Mouse (Mus musculus): Measurements from ENCODE around the gene Slc31a2. TPM values are rescaled to one million over a fixed set of nuclear protein-coding genes. Genes with fewer than 3 reads are reported as not detected.
"Not testable (repeated sequence)": the region's sequence is repeated elsewhere in the genome, so short reads cannot be mapped to it uniquely, and the experiment has no call there.

Slc31a2 gene
- total and polyA plus RNA-seq, 3 experiments: 0.08 to 0.25 TPM; not detected in 1

- DNase-seq (ENCODE audit: low read depth, low spot score): no peak
- no peak overlapping the region for H3K9ac ChIP-seq (ENCODE audit: control insufficient read depth, low read depth, low read length, poor library complexity, severe bottlenecking)
- H3K4me1 ChIP-seq (ENCODE audit: control insufficient read depth in 1 of 2, insufficient read depth in 2 of 2, low read length in 2 of 2): no peaks in the 10 kb centered on the region
- no peaks in the 10 kb centered on the region for H3K27me3 ChIP-seq (ENCODE audit: control insufficient read depth in 1 of 2, insufficient read depth in 2 of 2, low read length in 2 of 2)
- no peaks in the 10 kb centered on the region for H3K36me3 ChIP-seq (ENCODE audit: control insufficient read depth in 1 of 2, insufficient read depth in 2 of 2, low read length in 2 of 2)
- H3K4me3 ChIP-seq (ENCODE audit: control insufficient read depth in 1 of 2, insufficient read depth in 1 of 2, low read depth in 2 of 2, low read length in 2 of 2): no peak overlapping the region
- TF ChIP-seq MAFK (IDR thresholded peaks at IDR 0.05; ENCODE audit: borderline replicate concordance, low read depth, low read length) (no peak), USF2 (IDR thresholded peaks at IDR 0.05; ENCODE audit: borderline replicate concordance in 1 of 2, insufficient read depth in 1 of 2, low read depth in 1 of 2, low read length in 2 of 2) (no peak), MYC (IDR thresholded peaks at IDR 0.05; ENCODE audit: low read depth, low read length) (no peak), NRF1 (IDR thresholded peaks at IDR 0.05; ENCODE audit: insufficient read depth, low read depth, low read length, poor library complexity, severe bottlenecking) (no peak), BHLHE40 (IDR thresholded peaks at IDR 0.05; ENCODE audit: borderline replicate concordance, low read depth, low read length) (no peak), EP300 (IDR thresholded peaks at IDR 0.05; ENCODE audit: low read depth in 1 of 2, low read length in 2 of 2) (no peak), KAT2A (conservative IDR thresholded peaks at IDR 0.05; ENCODE audit: low read depth, low read length) (no peak), JUND (IDR thresholded peaks at IDR 0.05; ENCODE audit: low read depth, low read length) (no peak)
- H3K79me2 ChIP-seq (ENCODE audit: control insufficient read depth, insufficient read depth, low read length, poor library complexity): no peaks in the 10 kb centered on the region
- H3K9me3 ChIP-seq (replicated peaks; ENCODE audit: insufficient read depth, low read length): no peaks in the 10 kb centered on the region
- H3K27ac ChIP-seq (ENCODE audit: control insufficient read depth, low read depth, low read length): no peak overlapping the region
Observed at GRCm38 (mm10) chr4:62265154-62265836, 2.9 kb downstream of the Slc31a2 start.

- not testable (repeated sequence) for H3K4me3 ChIP-seq (ENCODE audit: control insufficient read depth in 1 of 2, insufficient read depth in 1 of 2, low read depth in 2 of 2, low read length in 2 of 2); H3K4me1 ChIP-seq (ENCODE audit: control insufficient read depth in 1 of 2, insufficient read depth in 2 of 2, low read length in 2 of 2); H3K36me3 ChIP-seq (ENCODE audit: control insufficient read depth in 1 of 2, insufficient read depth in 2 of 2, low read length in 2 of 2); H3K9ac ChIP-seq (ENCODE audit: control insufficient read depth, low read depth, low read length, poor library complexity, severe bottlenecking); H3K9me3 ChIP-seq (replicated peaks; ENCODE audit: insufficient read depth, low read length); DNase-seq (ENCODE audit: low read depth, low spot score); H3K27me3 ChIP-seq (ENCODE audit: control insufficient read depth in 1 of 2, insufficient read depth in 2 of 2, low read length in 2 of 2); H3K79me2 ChIP-seq (ENCODE audit: control insufficient read depth, insufficient read depth, low read length, poor library complexity); H3K27ac ChIP-seq (ENCODE audit: control insufficient read depth, low read depth, low read length)
Observed at GRCm38 (mm10) chr4:62266016-62266415, 3.7 kb downstream of the Slc31a2 start.

- Histone ChIP-seq H3K9ac (ENCODE audit: control insufficient read depth, low read depth, low read length, poor library complexity, severe bottlenecking) (no peak overlapping the region), H3K79me2 (ENCODE audit: control insufficient read depth, insufficient read depth, low read length, poor library complexity) (no peaks in the 10 kb centered on the region), H3K36me3 (ENCODE audit: control insufficient read depth in 1 of 2, insufficient read depth in 2 of 2, low read length in 2 of 2) (no peaks in the 10 kb centered on the region), H3K27me3 (ENCODE audit: control insufficient read depth in 1 of 2, insufficient read depth in 2 of 2, low read length in 2 of 2) (no peaks in the 10 kb centered on the region), H3K4me3 (ENCODE audit: control insufficient read depth in 1 of 2, insufficient read depth in 1 of 2, low read depth in 2 of 2, low read length in 2 of 2) (no peak overlapping the region), H3K4me1 (ENCODE audit: control insufficient read depth in 1 of 2, insufficient read depth in 2 of 2, low read length in 2 of 2) (no peaks in the 10 kb centered on the region), H3K27ac (ENCODE audit: control insufficient read depth, low read depth, low read length) (no peak overlapping the region), H3K9me3 (replicated peaks; ENCODE audit: insufficient read depth, low read length) (no peaks in the 10 kb centered on the region)
- no peak for TF ChIP-seq SMC3 (IDR thresholded peaks at IDR 0.05; ENCODE audit: low read depth, low read length)
- TF ChIP-seq MEF2A (IDR thresholded peaks at IDR 0.05; ENCODE audit: extremely low read depth, insufficient replicate concordance, low read depth, low read length, poor library complexity, severe bottlenecking): no peak
- no peak for TF ChIP-seq ELF1 (IDR thresholded peaks at IDR 0.05; ENCODE audit: low read depth, low read length)
- no peak for TF ChIP-seq NRF1 (IDR thresholded peaks at IDR 0.05; ENCODE audit: insufficient read depth, low read depth, low read length, poor library complexity, severe bottlenecking)
- TF ChIP-seq USF2 (IDR thresholded peaks at IDR 0.05; ENCODE audit: borderline replicate concordance in 1 of 2, insufficient read depth in 1 of 2, low read depth in 1 of 2, low read length in 2 of 2): no peak
- no peak for TF ChIP-seq MAFK (IDR thresholded peaks at IDR 0.05; ENCODE audit: borderline replicate concordance, low read depth, low read length)
- no peak for TF ChIP-seq BHLHE40 (IDR thresholded peaks at IDR 0.05; ENCODE audit: borderline replicate concordance, low read depth, low read length)
- TF ChIP-seq KAT2A (conservative IDR thresholded peaks at IDR 0.05; ENCODE audit: low read depth, low read length): no peak
- no peak for TF ChIP-seq E2F4 (IDR thresholded peaks at IDR 0.05; ENCODE audit: borderline replicate concordance, low read depth, low read length)
- no peak for TF ChIP-seq RCOR1 (IDR thresholded peaks at IDR 0.05; ENCODE audit: low read depth, low read length)
- no peak for TF ChIP-seq NELFE (IDR thresholded peaks at IDR 0.05; ENCODE audit: low read depth, low read length)
- no peak for TF ChIP-seq POLR2AphosphoS5 (IDR thresholded peaks at IDR 0.05; ENCODE audit: borderline replicate concordance, low read depth, low read length)
- no peak for TF ChIP-seq MXI1 (IDR thresholded peaks at IDR 0.05; ENCODE audit: low read depth, low read length)
- TF ChIP-seq ZNF384 (IDR thresholded peaks at IDR 0.05; ENCODE audit: low read depth, low read length): no peak
- TF ChIP-seq EP300 (IDR thresholded peaks at IDR 0.05; ENCODE audit: low read depth in 1 of 2, low read length in 2 of 2): no peak
- no peak for TF ChIP-seq ETS1 (IDR thresholded peaks at IDR 0.05; ENCODE audit: low read depth, low read length)
- no peak for TF ChIP-seq ZKSCAN1 (IDR thresholded peaks at IDR 0.05; ENCODE audit: low read depth, low read length)
- no peak for TF ChIP-seq HCFC1 (IDR thresholded peaks at IDR 0.05; ENCODE audit: low read depth, low read length)
- TF ChIP-seq JUND (IDR thresholded peaks at IDR 0.05; ENCODE audit: low read depth, low read length): no peak
- no peak for TF ChIP-seq USF1 (IDR thresholded peaks at IDR 0.05; ENCODE audit: low read depth, low read length)
- DNase-seq (ENCODE audit: low read depth, low spot score): no peak
Observed at GRCm38 (mm10) chr4:62267101-62267500, 4.7 kb downstream of the Slc31a2 start.
